Mouse (Mus musculus) right cerebral cortex, postnatal 4 days (tissue): ENCODE results near the gene Gm45837.

Experiments
- DNase-seq: peaks from one replicate; pipeline ENCODE4 v3.0.0-alpha.2; 2022

Gene Gm45837

DNA sequence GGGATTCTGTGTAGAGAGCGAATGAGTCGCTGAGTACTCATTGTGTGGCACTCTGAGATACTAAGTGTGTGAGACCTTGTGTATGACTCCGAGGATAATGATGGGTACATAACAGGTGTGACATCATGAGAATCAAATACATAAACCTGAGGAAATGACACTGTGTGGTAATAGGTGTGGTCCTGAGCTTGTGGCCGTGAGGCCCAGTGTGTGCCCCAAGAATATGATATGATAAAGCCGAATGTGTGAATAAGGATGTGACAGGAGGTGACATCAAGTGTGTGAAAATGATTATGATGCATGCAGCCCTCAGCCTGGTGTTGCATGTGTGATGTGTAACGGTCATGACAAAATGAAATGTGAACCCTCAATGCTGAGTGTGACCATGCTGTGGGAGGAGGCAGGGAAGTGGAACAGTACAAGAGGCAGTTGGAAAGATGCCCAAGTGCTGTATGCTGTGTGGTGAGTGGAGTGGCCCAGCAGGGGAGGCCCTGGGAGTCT, 55.9 kb downstream of the Gm45837 start:
- no peak for DNase-seq

DNA sequence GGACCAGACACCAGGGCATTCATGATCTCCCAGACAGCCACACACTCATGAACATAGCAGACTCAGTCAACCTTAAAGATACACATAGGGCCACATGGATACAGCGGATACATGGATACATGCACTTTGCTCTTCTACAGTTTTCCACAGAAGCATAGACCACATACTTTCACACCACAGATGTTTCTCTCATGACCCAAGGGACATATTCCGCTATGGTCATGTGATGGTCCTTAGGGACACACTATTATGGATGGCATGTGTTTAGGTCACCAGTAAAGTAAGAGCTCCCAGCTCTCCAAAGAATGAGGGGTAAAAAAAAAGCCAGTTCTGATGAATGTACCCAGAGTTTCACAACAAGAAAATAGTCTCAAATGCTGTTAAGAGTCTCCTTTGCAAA, 60.7 kb downstream of the Gm45837 start:
- no peak for DNase-seq

DNA sequence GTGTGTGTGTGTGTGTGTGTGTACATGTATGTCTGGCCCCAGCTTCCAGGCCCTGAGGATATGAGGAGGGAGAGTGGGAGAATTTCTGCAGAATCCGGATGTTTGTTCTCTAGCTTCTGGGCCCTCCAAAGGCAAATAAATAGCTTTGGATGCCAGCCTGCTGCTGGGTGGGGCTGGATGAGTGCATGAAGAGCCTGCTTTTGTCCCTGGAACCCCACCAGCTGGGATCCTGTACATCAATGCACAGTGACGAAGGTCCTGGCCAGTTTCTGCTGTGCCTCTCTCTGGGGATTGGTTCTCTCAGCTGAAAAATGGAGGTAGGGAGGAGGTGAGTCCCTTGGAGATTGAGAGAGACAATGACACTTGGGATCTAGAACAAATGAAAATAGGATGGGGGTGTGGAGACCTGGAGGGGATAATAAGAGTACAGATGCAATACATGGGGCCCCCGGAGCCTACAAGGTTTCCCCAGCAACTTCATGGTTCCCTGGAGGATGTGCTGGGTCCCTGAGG, 61.3 kb downstream of the Gm45837 start:
- no peak for DNase-seq

DNA sequence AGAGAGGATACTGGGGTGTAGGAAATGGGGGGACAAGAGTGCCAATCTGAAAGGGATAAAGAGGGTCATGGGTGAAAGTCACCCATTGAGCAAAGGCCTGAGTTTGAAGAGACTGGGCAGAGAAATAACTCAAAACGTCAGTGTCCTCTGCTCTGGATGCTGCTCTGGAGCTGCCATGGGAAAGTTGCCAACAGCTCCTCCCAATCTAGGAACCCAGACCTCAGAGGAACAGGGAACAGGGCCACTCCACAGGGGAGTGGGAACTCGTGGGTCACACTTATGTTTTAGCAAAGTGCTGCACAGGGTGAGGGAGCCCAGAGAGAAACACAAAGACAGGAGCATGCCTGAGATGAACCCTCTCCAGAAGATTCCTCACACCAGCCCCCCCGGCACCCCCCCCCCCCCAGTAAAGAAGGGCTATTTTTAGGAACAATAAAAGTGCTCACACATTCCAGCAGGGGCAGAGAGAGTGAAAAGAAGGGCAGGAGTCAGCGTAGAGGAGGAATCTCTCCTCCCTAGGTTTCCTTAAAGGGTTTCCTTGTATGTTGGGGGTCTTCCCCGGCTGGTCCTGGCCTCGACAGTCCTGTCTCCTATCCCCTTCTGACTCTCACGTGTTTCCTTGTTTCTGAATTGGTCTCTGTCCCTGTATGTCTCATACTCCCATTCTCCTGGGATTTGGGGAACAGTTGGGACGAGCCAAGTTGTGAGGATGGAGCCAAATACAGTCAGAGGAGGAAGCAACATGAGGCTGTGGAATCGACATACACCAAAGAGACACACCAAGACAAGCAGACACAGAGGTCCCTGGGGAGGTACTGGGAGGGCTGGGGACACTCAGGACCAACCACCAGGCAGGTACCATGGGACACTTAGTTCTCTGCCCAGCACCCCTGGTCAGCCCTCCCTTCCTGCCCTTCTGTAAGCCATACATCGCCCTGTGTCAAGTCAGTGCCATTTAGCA, 62.2 kb downstream of the Gm45837 start:
- no peak for DNase-seq

GRCm38 (mm10) chr7:101474399-101474811, 63.7 kb downstream of the Gm45837 start:
- DNase-seq = no peak

GRCm38 (mm10) chr7:101476028-101476427, 65.3 kb downstream of the Gm45837 start:
- DNase-seq = no peak

DNA sequence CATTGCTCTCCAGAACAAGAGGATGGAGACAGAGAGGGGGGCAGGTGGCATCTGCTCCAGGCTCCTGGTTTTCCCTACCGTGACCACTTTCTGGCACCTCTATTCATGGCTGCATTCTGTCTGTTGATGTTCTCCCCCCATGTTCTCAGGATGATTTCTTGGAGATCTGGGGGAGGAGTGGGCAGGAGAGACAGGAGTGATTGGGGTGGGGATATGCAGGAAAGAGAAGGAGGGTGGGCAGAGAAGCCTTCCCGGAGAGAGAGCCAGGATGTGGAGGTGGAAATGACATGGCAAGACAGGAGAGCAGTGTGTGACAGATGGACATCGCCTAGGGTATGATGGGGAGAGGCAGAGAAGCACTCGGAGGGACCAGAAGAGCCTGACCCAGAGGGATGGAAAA, 65.8 kb downstream of the Gm45837 start:
- DNase-seq = no peak

DNA sequence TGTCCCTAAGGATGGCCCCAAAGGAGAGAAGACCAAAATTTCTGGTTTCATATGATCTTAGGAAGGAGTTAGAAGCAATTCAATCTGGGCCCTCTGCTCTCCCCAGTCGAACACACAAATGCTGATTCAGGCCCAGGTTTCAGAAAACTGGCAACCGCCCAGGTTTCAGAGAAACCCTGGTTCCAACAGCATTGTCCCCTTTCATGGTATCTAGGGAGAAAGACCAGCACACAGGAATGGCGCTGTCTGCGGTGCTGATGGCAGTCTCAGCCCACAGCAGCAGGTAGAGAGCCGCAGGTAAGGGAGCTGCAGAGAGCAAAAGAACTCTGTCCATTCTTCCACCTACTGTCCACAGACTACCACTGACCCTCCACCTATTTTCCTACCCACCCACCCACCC, 66.5 kb downstream of the Gm45837 start:
- no peak for DNase-seq

DNA sequence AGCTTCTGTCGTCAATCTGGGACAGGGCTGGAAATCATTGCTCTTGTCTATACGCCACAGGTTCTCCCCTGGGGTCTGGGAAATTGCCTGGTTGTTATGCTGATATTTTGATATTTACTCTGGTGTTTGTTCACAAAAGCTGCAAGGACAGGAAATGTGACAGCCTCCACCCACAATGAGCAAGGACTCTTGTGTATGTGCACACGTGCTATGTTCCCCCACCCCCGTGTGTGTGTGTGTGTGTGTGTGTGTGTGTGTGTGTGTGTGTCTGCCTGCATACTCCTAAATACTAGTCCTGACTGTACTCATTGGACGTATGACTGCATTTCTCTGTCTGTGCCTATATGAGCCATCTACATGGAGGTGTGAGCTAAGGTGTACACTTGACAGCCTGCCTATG, 67.4 kb downstream of the Gm45837 start:
- DNase-seq = no peak

DNA sequence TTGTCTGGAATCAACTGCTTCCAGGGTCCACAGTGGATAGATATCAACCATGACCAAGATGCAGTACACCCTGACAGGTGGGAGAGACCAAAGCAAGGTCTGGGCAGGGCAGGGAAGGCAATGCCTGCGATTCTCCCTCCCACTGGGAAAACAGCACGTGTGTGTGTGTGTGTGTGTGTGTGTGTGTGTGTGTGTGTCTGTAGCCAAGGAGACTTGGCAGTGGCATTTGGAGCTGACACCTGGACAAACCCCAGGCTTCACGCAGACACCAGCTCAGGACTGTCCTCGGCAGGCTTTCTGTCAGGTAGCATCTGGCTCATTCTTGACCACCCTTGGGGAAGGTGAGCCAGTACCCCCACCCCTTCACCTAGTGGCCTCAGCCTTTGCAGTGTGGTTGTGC, 69.2 kb downstream of the Gm45837 start:
- DNase-seq = no peak

- DNase-seq = no peak
Observed at GRCm38 (mm10) chr7:101480671-101481070, 70.0 kb downstream of the Gm45837 start.

DNA sequence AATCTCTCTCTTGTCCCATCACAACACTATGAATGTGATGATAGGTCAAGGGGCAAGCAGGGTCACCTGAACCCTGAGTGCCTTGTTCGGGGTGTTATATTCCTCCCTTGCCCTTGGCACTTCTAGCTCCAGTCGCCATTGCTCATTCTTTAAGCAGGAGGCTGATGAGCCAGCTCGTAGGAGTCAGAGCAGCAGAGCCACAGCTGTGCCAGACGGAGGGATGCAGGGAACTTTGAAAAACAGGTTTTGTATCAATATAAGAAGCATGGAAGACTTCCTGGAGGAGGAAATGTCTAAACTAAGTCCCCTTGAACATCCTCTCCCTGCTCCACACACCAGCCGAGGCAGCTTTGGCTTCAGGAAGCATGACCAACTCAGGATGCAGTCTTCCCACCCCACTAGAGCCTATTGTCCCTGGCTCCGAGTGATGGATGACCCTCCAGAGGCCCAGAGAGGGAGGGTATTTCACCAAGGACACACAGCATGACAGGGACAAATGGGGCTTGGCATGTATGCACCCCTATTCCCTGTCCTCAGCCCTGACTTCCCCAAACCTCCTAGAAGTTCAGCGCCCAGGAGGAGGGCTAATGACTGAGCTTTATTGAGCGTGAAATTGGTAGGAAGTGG, 71.3 kb downstream of the Gm45837 start:
- no peak for DNase-seq

DNA sequence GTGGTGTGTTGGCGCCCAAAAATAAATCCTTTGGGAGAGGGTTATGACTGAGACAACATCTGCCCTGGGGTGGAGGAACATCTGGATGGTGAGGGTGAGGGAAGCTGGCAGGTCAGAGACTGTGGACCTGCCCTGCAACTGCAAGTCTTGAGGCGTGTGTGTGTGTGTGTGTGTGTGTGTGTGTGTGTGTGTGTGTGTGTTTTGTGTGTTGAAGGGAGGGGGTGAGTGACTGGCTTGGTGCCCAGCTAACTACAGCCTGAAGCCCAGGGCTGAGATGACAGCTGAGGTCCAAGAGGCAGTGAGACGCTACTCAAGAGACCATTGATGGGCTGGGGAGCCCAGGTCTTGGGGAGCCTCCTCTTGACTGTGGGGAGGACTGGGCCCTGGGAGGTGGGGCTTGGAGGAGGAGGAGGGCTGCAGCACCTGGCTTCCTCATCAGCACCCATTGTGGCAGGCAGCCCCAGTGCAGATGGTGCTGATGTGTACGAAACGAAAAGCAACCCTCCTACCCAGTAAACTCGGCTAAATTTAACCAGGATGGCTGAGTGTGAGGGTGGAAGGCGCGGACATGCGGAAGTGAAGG, 71.9 kb downstream of the Gm45837 start:
- DNase-seq = no peak

DNA sequence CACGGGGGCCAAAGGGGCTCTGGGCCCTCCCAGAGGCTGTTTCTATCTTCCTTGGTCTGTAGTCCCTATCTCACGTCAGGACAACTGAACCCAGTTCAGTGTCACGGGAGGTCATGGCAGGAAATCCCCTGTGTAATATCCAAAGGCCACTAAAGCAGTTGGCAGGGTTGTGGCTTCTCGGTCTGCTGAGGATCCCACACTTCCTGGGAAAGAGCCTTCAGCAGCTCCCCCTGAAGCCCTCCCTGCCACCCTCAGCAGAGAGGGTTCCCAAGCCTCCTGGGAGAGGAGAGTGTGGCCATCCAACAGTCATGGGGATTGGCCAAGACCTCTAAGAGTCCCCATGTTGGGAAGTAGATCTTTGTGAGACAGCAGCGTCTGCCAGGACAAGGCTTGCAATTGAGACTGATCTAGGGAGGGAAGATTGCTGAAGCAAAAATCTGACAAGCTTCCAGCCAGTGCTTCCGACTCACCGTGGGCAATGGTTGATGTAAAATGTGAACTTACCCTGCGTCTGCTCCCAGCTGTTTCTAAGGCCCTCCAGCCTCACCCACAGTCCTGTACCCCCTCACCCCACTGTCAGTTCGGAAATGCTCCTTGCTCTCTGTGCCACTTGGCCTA, 72.9 kb downstream of the Gm45837 start:
- no peak for DNase-seq

DNA sequence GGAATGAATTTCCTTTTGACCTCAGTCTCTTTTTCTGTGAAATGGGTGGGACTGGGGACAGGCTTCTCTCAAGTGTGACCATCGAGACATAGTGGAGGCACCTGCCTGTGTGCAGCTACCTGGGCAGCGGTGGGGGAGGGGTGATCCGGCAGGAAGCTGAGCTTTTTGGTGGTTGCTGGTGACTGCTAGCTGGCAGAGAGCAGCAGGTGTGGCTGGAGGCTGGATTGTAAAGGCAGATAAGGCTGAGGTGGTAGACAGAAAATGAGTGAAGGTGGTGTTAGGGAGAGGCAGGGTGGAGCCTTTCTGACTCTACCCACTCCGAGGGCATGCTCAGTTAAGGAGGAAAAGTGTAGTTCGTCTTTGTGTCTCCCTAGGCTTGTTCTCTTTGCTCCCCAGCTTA, 76.4 kb downstream of the Gm45837 start:
- no peak for DNase-seq

DNA sequence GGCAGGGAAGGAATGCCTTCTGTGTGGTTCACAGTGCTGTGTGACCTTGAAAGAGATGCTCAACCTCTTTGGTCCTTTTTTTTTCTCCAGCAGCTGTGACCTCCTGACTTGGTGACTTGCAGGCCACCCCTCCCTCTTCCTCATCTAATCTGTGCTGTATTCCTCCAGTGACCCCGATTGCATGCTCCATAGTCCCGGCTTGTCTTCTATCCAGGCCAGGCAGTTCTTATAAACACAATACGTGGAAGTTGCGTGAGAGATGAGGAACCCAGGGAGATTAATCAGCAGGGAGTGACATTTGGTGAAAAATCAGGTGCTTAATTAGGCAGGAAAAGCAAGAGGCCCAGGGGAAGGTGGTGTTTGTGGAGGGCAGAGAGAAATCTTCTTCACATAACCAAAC, 80.3 kb downstream of the Gm45837 start:
- DNase-seq = no peak

DNA sequence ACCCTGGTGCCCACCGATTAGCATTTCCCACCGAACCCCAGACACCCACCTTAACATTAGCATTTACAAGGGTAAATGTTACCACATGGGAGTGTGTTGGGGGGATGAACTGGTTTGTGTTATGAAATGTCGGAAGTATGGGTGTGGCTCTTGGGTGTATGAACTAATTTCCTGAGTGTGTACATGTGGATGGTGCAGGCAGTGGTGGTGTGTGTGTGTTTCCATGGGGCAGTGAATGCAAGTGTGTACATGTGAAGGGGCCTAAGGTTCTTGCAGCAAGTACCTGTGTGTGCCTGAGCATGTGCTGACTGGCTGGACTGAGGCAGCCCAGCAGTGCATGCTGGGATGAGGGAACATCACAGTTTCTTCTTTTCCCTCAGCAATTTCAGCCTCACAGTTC, 87.7 kb downstream of the Gm45837 start:
- DNase-seq = no peak

DNA sequence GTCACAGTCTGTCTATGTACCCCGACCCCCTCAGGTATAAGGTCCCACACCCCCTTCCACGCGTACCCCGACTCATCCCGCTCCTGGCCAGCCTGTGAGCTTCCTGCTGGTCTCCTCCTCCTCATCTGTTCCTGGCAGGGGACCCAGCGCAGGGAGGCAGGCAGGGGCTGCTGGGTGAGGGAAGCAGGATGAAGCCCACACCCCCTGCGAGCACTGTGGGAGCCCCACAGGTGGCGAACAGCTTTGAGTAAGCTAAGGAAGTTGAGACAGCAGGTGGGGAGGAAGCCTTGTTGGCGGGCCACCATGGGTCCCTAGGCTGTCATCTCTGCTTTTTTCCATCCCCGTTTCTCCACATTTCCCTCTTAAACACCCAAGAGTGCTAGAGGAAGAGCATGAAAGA, 88.6 kb downstream of the Gm45837 start:
- no peak for DNase-seq

DNA sequence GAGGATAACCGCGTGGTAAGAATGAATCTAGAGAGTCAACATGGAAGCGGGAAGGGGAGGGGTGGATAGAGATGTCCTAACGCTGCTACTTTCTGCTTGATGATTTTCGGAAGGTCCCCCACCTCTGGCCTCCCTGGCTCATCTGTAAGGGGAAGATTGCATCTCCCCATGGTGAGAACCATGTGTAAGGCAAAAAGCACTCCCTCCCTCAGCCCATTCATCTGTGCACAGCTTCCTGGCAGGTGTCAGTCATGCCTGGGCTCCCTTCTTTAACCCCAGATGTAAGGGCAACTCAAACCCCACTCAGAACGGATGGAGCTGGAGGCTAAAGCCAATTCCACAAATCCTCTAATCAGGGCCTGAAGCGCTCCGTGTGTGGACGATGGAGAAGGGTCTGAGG, 89.0 kb downstream of the Gm45837 start:
- no peak for DNase-seq

DNA sequence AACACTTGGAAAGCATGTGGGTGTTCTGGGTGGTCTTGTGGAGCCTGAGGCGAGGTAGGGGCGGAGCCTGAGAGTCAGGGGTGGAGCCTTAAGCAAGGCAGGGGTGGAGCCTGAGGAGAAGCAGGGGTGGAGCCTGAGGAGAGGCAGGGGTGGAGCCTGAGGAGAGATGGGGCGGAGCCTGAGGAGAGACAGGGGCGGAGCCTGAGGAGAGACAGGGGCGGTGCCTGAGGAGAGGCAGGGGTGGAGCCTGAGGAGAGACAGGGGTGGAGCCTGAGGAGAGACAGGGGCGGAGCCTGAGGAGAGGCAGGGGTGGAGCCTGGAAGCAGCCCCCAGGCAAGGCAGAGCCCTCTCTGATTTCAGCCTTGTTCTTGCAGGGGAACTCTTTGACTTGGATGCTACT, 90.5 kb downstream of the Gm45837 start:
- no peak for DNase-seq

DNA sequence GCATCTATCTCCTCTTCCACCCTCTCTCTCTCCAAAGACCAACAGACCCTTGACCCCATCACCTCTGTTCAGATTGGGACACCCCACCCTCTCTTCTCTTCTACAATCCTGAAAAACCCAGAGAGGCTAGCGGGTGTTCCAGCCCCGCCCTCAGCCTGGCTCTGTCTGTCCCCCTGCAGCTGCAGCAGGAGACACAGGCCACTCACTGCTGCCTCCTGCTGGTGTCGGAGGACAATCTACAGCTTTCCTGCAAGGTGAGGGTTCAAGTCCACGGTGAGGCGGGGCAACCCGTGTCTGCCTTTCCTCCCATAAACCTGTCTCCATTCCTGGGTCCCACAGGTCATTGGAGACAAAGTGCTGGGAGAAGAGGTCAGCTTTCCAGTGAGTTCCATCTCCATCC, 91.0 kb downstream of the Gm45837 start:
- no peak for DNase-seq

GRCm38 (mm10) chr7:101503351-101503750, 92.7 kb downstream of the Gm45837 start:
- DNase-seq = no peak

DNA sequence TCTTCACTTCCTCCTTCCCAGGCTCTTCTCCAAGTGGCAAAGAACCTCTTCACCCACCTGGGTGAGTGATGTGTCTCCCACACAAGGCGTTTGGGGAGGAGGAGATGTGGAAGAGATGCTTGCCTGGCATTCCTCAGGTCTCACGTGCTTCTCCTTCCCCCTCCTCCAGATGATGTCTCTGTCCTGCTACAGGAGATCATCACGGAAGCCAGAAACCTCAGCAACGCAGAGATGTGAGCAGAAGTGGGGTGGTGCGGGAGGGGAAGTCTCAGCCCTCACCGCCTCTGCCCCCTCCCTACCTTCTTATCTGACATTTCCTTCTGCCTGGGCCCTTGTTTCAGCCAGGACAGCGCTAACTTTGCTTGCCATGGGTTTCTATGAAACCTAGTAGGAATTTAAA, 93.1 kb downstream of the Gm45837 start:
- no peak for DNase-seq
